Mouse (Mus musculus) hindbrain, embryonic 13.5 days (tissue): ENCODE results near the gene Olfr761. TPM values are rescaled to one million over a fixed set of nuclear protein-coding genes. Genes with fewer than 3 reads are reported as not detected.
"Not testable (repeated sequence)": the region's sequence is repeated elsewhere in the genome, so short reads cannot be mapped to it uniquely, and the experiment has no call there.

Experiments used
- ATAC-seq: fragments of 200-750 bp; cut with Nextera tagmentation; 2 replicates; pipeline ENCODE4 v1.8.0; 2017; ENCODE audit warnings: moderate TSS enrichment; ENCODE audit not compliant: low FRiP score
- H3K27ac ChIP-seq: fragments of 300-500 bp; sonication (generic); 2 replicates; pipeline ENCODE4 v1.5.1; 2015; ENCODE audit warnings: inconsistent platforms, mild to moderate bottlenecking, moderate library complexity
- H3K27me3 ChIP-seq: fragments of 300-500 bp; sonication (generic); 2 replicates; pipeline ENCODE4 v1.6.1; 2015; ENCODE audit warnings: mild to moderate bottlenecking, inconsistent platforms
- H3K36me3 ChIP-seq: fragments of 300-500 bp; sonication (generic); 2 replicates; pipeline ENCODE4 v1.6.1; 2015; ENCODE audit warnings: mild to moderate bottlenecking, inconsistent platforms
- H3K4me1 ChIP-seq: fragments of 300-500 bp; sonication (generic); replicated peaks from 2 replicates; pipeline ENCODE4 v1.6.1; 2015; ENCODE audit warnings: inconsistent platforms
- H3K4me2 ChIP-seq: fragments of 300-500 bp; sonication (generic); 2 replicates; pipeline ENCODE4 v1.6.1; 2015; ENCODE audit warnings: inconsistent platforms, mild to moderate bottlenecking, moderate library complexity
- H3K4me3 ChIP-seq: fragments of 300-500 bp; sonication (generic); 2 replicates; pipeline ENCODE4 v1.5.1; 2015; ENCODE audit warnings: mild to moderate bottlenecking, inconsistent platforms
- H3K9ac ChIP-seq: fragments of 300-500 bp; sonication (generic); 2 replicates; pipeline ENCODE4 v1.6.1; 2015; ENCODE audit warnings: mild to moderate bottlenecking, inconsistent platforms
- H3K9me3 ChIP-seq: fragments of 300-500 bp; sonication (generic); 2 replicates; pipeline ENCODE4 v1.6.1; 2016; ENCODE audit warnings: inconsistent platforms
- WGBS: fragments of 180-500 bp; shearing (Covaris S2); methylation state at CpG from one replicate; pipeline ENCODE4 v1.1.7; 2015; 5-methylcytosine and 5-hydroxymethylcytosine counted together
- polyA plus RNA-seq: library from polyadenylated mRNA; unstranded; fragments of >200 nt; fragmentation: Nextera tagmentation; extraction: Ambion mirVana; gene quantifications from 2 replicates; pipeline ENCODE4 v1.2.1, GENCODE M21; 2015

Gene Olfr761
- not detected in 2 replicates for polyA plus RNA-seq

DNA sequence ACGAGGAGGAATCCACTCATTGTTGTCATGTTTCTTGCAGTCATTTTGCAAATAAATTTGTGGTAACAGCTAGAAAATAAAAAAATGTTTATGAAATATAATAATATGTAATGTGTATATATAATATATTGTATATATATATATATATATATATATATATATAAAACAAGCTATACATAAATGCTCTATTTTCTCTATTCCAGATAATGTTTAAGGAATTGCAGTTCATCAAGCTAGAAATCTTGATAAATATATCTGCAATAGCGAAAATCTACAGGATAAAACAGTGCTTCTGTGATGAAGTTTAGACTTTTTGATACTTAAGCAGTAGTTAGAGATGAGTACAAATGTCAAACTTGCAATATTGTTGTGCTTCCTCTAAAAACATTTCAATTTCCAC is at the start of gene Olfr761:
Olfr761 (minus strand) TSS at position 101 of the 400 bp plus-strand sequence.
- Histone ChIP-seq H3K27me3 (no peaks in the 10 kb centered on the region), H3K27ac (no peak within 1 kb of the TSS), H3K9me3 (no peaks in the 10 kb centered on the region), H3K4me3 (no peak within 1 kb of the TSS), H3K36me3 (no peaks in the 10 kb centered on the region), H3K9ac (no peak within 1 kb of the TSS), H3K4me2 (no peak within 1 kb of the TSS), H3K4me1 (no peaks in the 10 kb centered on the region)
- WGBS: 86% methylated on average over 2 of the region's 2 CpGs
- no peak for ATAC-seq

DNA sequence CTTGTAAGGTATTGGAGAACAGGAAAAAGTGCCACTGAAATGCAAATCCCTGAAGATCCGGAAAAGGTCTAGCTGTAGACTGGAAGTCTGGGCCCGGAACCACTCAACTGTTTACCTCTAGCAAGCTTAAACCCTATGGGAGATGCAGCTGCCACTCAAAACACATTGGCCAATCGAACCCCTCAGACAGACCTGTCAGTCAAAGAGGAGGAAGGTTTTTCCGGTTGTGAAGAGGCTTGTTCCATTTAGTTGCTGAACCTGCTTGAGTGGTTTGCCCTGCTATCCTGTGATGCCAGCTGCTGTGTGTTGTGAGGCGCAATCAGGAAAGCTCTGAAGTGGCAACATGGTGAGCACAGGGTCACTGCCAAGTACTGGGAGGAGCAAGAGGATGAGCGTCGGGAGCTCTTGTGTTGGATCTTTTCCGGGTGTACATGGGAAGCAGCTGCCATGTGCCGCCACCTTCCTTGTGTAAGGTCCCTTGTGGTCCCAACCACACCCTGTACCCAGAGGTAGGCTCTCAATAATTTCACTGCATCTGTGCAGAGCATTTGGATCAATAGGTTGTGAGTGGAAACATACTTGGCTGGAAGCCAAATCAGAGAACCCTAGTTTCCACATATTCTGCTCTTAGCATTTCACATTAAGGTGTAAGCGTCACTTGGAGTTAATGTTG is 42.9 kb upstream of the Olfr761 start:
- Histone ChIP-seq H3K4me2 (no peak overlapping the region), H3K4me1 (no peaks in the 10 kb centered on the region), H3K36me3 (no peaks in the 10 kb centered on the region), H3K9me3 (no peaks in the 10 kb centered on the region; the same call in 1 of the 2 replicates), H3K27me3 (no peaks in the 10 kb centered on the region), H3K9ac (no peak overlapping the region), H3K27ac (no peak overlapping the region), H3K4me3 (no peak overlapping the region)
- ATAC-seq: no peak
- WGBS: 62% methylated on average over 10 of the region's 10 CpGs

DNA sequence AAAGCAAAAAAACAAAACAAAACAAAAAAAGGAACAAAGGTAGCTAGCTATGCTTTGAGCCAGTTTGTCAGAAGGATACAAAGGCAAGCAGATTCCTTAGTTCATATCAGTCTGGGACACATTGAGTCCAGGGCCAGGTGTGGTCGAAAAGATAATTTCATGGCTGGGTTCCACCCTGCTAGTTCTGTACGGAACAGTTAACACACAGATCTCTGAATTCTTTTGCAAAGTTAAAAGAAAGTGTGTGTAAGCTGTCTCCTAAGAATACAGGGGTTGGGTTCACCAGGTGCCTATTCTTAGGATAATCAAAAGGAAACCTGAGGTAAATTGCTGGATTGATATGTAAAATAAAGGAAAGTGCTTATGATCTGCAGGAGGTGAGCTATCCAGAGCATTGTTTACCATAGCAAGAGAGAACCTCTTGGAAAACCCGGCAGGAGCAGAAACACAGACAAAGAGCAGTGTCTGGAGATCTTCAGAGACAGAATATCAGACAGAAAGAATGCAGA is 37.6 kb upstream of the Olfr761 start:
- ATAC-seq: no peak
- WGBS: 52% methylated on average over 3 of the region's 3 CpGs
- H3K4me1 ChIP-seq: no peaks in the 10 kb centered on the region

DNA sequence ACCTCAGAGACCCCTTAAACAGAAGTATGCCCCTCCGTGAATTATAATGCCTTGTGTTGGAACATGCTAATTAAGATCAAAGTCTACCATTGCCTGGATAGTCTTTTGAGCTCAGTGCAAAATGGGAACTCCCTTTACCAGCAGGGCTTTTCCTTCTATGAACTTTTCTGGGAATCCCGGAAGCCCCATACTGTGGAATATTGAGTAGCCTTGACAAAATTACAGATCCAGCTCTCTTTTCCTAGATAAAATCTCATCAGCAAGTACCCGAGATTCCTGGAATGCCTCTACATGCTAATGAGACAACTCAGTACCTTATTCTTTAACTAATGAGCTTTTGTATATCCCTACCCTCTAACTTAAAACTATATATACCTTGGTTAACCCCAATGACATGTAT is 20.7 kb upstream of the Olfr761 start:
- Histone ChIP-seq H3K36me3 (no peaks in the 10 kb centered on the region), H3K4me1 (no peaks in the 10 kb centered on the region), H3K9me3 (no peaks in the 10 kb centered on the region), H3K9ac (no peak overlapping the region), H3K4me3 (no peak overlapping the region), H3K27ac (no peak overlapping the region), H3K4me2 (no peak overlapping the region), H3K27me3 (no peaks in the 10 kb centered on the region)
- ATAC-seq: no peak
- 91% methylated on average over 3 of the region's 3 CpGs for WGBS

More for the DNA sequence above, 37.6 kb upstream of the Olfr761 start:
- Histone ChIP-seq H3K9me3 (no peaks in the 10 kb centered on the region; the same call in 1 of the 2 replicates), H3K4me3 (no peak overlapping the region), H3K36me3 (no peaks in the 10 kb centered on the region), H3K4me2 (no peak overlapping the region), H3K9ac (no peak overlapping the region), H3K27ac (no peak overlapping the region), H3K27me3 (no peaks in the 10 kb centered on the region)

DNA sequence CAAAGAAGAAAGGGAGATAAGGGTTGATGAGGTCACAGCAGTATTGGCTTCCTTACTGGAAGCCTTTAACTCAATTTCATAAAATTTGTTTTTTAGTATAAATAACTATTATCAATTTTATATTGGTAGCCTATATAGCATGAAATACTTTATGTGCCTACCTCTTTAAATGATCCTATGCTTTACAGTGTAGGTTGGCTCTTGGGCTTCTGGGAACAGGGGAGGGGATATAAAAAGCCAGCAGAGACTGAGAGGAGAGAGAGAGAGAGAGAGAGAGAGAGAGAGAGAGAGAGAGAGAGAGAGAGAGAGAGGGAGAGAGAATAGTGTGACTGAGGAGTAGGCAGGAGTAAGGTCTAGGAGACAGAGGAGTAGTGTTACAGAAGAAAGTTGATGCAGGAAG is 32.6 kb downstream of the Olfr761 start, which contains the start of gene Olfr128:
Olfr128 (plus strand) TSS at position 301 of the 400 bp plus-strand sequence.
- H3K4me3 ChIP-seq: no peak within 1 kb of the TSS
- no peaks in the 10 kb centered on the region for H3K9me3 ChIP-seq
- no peaks in the 10 kb centered on the region for H3K4me1 ChIP-seq
- H3K36me3 ChIP-seq: no peaks in the 10 kb centered on the region
- no peak for ATAC-seq
- H3K4me2 ChIP-seq: no peak within 1 kb of the TSS
- H3K9ac ChIP-seq: no peak within 1 kb of the TSS
- H3K27me3 ChIP-seq: no peaks in the 10 kb centered on the region
- no peak within 1 kb of the TSS for H3K27ac ChIP-seq

DNA sequence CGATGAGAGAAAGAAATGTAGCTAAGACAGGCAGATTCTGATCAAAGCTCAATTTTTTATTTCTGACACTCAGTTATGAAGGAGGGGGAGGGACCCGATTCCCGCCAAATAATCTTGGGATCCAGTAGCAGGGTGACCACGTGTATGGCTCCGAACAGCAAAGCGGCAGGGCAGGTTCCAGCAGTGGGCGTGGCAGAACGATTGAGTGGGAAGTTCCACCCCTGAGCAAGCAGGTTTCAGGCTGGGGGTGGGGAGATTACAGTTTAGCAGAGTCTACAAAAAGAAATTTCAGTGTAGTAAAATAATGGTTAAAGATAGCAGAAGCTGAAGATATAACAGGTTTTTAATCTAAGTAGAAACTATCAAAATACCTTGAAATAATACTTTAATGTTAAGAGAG is 46.1 kb downstream of the Olfr761 start:
- not testable (repeated sequence) for H3K36me3 ChIP-seq, H3K9ac ChIP-seq, H3K4me2 ChIP-seq, H3K9me3 ChIP-seq, ATAC-seq, H3K4me1 ChIP-seq, H3K27me3 ChIP-seq, H3K27ac ChIP-seq, H3K4me3 ChIP-seq
- 74% methylated on average over 8 of the region's 8 CpGs for WGBS

Other genes starting within 250 kb of the Olfr761 start
- gene Olfr120, start 231.3 kb downstream of the Olfr761 start, polyA plus RNA-seq: not detected in 2 replicates
- gene Olfr121, start 204.2 kb downstream of the Olfr761 start, polyA plus RNA-seq: not detected in 2 replicates
- gene Olfr122, start 184.5 kb downstream of the Olfr761 start, polyA plus RNA-seq: not detected in 2 replicates
- gene Olfr123, start 159.6 kb downstream of the Olfr761 start, polyA plus RNA-seq: not detected in 2 replicates
- not detected in 2 replicates for gene Olfr124, start 153.2 kb downstream of the Olfr761 start, polyA plus RNA-seq
- gene Olfr125, start 120.1 kb downstream of the Olfr761 start, polyA plus RNA-seq: not detected in 2 replicates
- not detected in 2 replicates for gene Olfr126, start 105.6 kb downstream of the Olfr761 start, polyA plus RNA-seq
- not detected in 2 replicates for gene Olfr127, start 52.6 kb downstream of the Olfr761 start, polyA plus RNA-seq
- not detected in 2 replicates for gene Olfr128, start 32.5 kb downstream of the Olfr761 start, polyA plus RNA-seq
- not detected in 2 replicates for gene Olfr129, start 107.0 kb upstream of the Olfr761 start, polyA plus RNA-seq
- not detected in 2 replicates for gene Olfr130, start 110.8 kb upstream of the Olfr761 start, polyA plus RNA-seq
- not detected in 2 replicates for gene Olfr131, start 135.6 kb upstream of the Olfr761 start, polyA plus RNA-seq
- not detected in 2 replicates for gene Olfr132, start 181.4 kb upstream of the Olfr761 start, polyA plus RNA-seq
- not detected in 2 replicates for gene Olfr133, start 192.2 kb upstream of the Olfr761 start, polyA plus RNA-seq
- gene Olfr134, start 218.3 kb upstream of the Olfr761 start, polyA plus RNA-seq: not detected in 2 replicates